Mouse (Mus musculus) layer of hippocampus, adult 9-10 months (tissue): ENCODE data around the gene Acer3.

ENCODE experiments used
- DNase-seq: peaks from one replicate; pipeline ENCODE4 v3.0.0; 2022; ENCODE audit warnings: low spot score

Acer3 gene

DNA sequence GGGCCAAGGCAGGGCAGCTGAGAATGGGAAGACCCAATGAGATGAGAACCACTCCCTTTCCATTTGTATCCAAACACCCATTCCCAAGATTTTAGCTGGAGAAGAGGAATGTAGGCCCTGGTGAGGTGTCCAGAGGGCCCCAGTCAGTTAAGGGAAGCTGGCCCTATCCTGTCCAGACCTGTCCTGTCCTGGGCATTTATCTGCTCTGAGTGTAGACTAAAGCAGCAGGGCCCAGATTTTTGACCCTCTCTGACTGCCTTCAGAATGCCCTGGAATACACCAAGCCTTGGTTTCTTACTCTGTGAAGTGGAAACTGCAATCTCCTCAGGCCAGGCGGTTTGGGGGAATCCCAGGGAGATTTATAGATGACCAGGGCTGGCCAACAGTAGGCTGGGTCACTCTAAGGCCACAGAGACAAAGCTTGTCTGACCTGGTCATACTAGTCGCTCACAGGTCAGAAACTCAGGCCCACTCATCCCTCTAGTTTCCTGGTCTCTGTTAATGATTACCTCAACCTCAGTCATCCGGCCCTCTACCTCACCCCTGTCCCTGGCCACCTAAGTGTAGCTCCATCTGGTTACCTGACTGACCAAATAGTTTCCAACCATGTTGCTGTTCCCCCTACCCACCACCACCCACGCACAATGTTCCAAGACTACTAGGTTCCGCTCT is 142.3 kb downstream of the Acer3 start:
- no peak for DNase-seq

DNA sequence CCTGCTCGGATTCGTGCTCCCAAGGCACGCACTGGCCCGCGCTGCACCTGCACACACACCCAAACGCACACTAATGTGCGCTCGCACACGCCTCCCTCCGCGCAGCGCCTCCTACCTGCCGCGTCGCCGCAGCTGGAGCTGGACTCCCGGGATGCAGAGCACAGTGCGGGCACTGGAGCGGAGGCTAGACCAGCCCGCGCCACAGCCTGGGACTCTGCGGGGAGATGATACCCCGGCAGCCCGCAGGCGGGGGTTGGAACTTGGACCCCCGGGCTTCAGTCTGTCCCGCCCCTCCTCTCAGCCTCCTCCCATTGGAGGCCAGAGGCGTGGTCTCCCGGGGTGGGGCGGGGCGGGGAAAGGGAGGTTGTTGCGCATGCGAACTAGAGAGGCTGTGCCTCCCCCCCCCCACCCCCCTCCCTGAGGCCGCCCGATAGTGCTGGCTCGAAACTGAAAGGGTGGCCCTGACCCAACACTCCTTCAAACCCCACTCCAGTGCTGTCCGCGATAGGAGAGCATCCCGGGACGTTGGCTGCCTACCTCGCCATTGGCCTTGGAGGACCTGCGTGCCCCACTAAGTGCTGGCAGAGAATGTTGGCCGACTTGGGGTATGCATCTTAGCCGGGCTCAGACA is 143.0 kb downstream of the Acer3 start, which contains the start of gene Capn5:
Capn5 (minus strand) TSS at position 346 of the 631 bp plus-strand sequence.
- DNase-seq = no peak

GRCm38 (mm10) chr7:98177566-98177928 is 143.5 kb downstream of the Acer3 start:
- DNase-seq = no peak

DNA sequence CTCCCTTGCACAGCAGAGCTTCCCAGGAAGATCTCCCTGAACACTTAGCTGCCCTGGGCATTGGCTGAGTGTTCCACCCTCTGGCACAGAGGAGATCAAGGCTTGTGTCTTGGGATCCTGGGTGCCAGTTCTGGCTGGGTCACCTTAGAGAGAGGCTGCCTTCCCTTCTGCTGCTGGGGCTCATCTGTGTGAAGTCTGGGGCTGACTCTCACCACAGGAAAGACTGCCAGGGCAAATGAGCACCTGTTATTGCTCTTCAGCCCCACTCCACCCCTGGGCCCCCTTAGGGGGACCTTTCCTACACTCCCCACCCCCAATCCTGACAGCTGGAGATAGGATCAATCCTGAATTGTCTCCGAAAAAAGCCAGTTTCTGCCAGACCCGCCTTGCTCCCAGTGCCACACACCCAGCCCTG is 143.9 kb downstream of the Acer3 start:
- no peak for DNase-seq

- no peak for DNase-seq
Observed at GRCm38 (mm10) chr7:98176322-98177070, 144.5 kb downstream of the Acer3 start.

DNA sequence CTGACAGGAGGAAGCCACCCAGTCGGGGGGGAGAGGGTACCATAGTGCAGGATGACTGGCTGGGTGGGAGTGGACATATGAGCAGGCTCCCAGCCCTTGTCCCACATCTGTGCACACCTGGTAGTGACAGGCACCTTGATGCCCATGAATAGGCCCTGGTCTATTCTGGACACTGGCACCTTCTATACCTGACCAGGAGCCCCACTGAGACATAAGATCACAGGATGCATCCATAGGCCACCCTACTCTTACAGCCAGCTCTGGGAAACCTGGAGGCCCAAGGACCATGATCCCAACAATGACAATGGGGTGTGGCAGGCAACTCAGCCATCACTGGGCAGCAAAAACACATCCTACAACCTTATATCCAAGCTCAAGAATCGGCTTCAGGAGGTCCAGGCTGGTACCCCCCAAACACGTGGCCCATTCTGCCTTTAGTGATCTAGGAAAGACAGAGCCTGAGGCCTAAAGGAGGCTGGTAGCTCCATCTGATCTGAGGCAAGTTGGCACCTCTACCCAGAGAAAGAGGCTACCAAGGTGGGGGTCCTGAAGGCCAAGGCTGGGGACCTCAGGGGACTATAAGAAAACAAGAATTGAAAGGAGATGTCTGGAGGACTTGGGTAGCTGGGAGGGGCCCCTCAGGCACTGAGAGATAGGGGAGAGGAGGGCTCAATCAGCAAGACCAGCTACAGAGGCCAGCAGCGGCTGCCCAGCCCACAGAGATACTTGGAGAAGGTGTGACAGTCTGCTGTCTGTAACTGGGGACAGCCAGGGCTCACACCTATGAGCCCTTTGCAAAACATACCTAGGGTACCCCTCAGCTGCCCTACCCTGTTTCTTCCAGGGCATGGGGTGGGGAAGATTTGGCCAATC is 145.9 kb downstream of the Acer3 start:
- no peak for DNase-seq

DNA sequence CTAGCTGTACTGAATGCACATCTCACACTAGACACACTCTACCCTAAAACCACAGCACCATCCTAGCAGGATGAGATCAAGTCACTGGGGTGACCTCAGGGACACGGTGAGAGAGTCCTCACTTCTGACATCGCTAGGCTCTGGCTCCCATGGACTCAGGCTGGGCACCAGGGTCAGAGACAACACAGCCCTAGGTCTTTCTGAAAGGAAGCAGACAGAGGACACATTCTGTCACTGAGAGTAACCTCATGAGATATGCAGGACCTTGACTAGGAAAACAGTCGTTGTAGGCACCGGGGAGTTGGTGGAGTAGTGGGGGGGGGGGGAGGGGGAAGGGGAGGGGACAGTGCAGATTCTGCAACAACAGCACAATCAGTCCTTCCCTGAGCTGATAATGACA is 147.6 kb downstream of the Acer3 start:
- DNase-seq = no peak

- no peak for DNase-seq
Observed at GRCm38 (mm10) chr7:98172661-98173060, 148.3 kb downstream of the Acer3 start.

GRCm38 (mm10) chr7:98171141-98172073 is 149.6 kb downstream of the Acer3 start:
- DNase-seq = no peak

DNA sequence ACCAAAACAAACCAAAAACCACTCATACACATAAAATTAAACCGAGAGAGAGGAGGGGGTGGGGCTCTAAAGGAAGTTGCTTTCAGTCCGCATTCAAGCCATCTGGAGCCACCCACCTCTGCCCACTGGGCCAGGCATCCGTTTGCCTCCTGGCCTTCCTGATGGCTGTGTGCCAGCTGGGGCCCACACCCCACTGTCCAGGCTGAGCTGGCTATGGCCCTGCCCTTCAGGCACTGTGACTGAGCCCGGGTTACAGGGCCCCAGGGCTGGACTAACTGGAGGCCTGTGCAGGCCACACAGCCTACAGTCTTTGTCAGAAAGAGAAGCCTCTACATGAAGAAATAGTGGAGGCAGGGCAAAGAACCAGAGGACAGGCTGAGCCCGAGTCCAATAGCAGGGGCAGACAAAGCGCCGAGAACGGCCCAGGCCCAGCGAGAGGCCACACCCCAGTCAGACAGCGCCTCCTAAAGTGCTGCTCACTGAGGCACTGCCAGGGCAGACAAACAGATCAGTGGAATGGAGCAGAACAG is 155.9 kb downstream of the Acer3 start:
- DNase-seq = no peak

- no peak for DNase-seq
Observed at GRCm38 (mm10) chr7:98164382-98164998, 156.5 kb downstream of the Acer3 start.

DNA sequence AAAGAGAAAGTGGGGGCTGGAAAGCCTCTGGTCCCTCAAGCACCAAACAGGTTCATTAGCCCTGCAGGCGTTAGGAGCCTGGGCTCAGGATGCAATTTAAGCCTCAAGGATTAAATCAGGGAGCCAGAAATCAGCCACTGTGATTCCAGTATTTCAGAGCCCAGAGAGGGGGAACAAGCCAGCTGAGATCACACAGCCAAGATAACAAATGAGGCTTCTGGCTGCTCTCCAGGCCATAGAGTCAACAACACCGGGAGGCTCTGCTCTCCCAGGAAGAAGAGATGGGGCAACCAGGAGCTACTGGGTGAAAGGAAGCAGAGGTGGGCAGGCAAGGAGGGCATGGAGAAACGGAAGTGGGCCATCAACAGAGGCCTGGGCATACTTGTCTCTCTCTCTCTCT is 157.3 kb downstream of the Acer3 start:
- DNase-seq = no peak

DNA sequence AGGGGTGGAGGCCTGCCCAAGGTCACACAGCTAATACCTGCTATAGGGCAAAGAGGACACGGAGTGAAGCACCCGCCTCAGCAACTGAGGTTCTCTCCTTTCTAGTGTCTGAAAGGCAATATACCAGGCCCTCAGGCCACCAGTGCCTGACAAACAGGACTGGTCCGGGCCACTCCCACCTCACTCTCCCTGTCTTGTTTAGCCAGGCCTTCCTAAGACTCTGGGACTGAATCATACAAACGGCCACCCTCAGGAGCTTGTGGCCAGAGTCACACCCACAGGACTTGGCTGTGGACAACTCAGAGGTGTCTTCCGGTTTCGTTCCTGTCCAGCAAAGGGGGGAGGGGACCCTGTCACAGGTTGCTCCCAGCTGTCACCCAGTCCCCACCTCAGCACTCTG is 158.8 kb downstream of the Acer3 start:
- DNase-seq = no peak

GRCm38 (mm10) chr7:98160041-98160740 is 160.8 kb downstream of the Acer3 start:
- DNase-seq = no peak

DNA sequence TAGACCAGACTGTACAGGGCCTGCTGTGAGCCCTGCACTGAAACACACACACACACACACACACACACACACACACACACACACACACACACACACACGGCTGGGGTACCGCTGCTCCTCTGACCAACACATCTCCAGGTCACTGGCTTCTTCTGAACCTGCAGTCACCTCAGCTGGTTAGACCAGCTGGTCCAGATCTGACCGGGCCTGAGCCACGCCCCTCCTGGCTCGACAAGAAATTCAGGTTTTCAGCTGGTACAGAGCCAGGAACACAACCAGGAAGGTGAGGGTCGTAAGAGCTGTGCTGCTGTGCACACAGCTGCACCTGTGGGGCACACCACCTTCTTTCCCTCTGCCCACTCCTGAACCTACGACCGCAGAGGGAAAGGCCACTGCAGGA is 162.5 kb downstream of the Acer3 start:
- no peak for DNase-seq

- no peak for DNase-seq
Observed at GRCm38 (mm10) chr7:98157636-98158332, 163.2 kb downstream of the Acer3 start.
